ENCODE assay signal across 25 mouse cellular contexts in genomic region chr2:5319138-5319537, GRCm38 (mm10).
"Had no signal": no experiment of that assay in that cellular context is flagged by ENCODE, and none has a peak within 500 bp of the region (broad histone marks: within the 10 kb centered on the region; RNA-seq: fewer than 3 reads in every experiment).

No protein-coding gene starts in this region.

- H3K36me3 ChIP-seq: heart, embryonic 13.5 days; heart, embryonic 15.5 days; hindbrain, embryonic 13.5 days; hindbrain, embryonic 15.5 days; intestine, embryonic 15.5 days; limb, embryonic 13.5 days; limb, embryonic 15.5 days; liver, embryonic 12.5 days had no signal

- H3K4me2 ChIP-seq: heart, embryonic 11.5 days; heart, embryonic 13.5 days; heart, embryonic 15.5 days; hindbrain, embryonic 13.5 days; hindbrain, embryonic 15.5 days; intestine, embryonic 15.5 days; limb, embryonic 13.5 days; limb, embryonic 15.5 days; liver, embryonic 12.5 days had no signal

- H3K27me3 ChIP-seq: heart, embryonic 13.5 days; heart, embryonic 15.5 days; hindbrain, embryonic 15.5 days; intestine, embryonic 15.5 days; limb, embryonic 13.5 days; limb, embryonic 15.5 days; liver, embryonic 12.5 days had no signal

- DNase-seq: gastrocnemius, postnatal 14 days; gastrocnemius, postnatal 36 days; heart, adult 18-20 months; heart, postnatal 14 days; heart, postnatal 36 days; kidney, adult 18-20 months; kidney, adult 8-10 months; kidney, postnatal 10 days; kidney, postnatal 25 days; layer of hippocampus, adult 9-11 months; layer of hippocampus, postnatal 36 days; left cerebral cortex, postnatal 4 days had no signal

- H3K9ac ChIP-seq: heart, embryonic 13.5 days; heart, embryonic 15.5 days; hindbrain, embryonic 13.5 days; hindbrain, embryonic 15.5 days; intestine, embryonic 15.5 days; limb, embryonic 13.5 days; limb, embryonic 15.5 days; liver, embryonic 12.5 days; liver, embryonic 14.5 days had no signal

- H3K4me3 ChIP-seq: heart, embryonic 13.5 days; heart, embryonic 15.5 days; hindbrain, embryonic 13.5 days; hindbrain, embryonic 15.5 days; intestine, embryonic 15.5 days; limb, embryonic 13.5 days; limb, embryonic 15.5 days; liver, embryonic 12.5 days had no signal

- H3K27ac ChIP-seq: heart, embryonic 13.5 days; heart, embryonic 15.5 days; hindbrain, embryonic 13.5 days; hindbrain, embryonic 15.5 days; hindbrain, postnatal 0 days; intestine, embryonic 15.5 days; limb, embryonic 13.5 days; limb, embryonic 15.5 days; liver, embryonic 12.5 days; liver, embryonic 14.5 days had no signal

- H3K9me3 ChIP-seq: heart, embryonic 13.5 days; heart, embryonic 15.5 days; hindbrain, embryonic 13.5 days; hindbrain, embryonic 15.5 days; intestine, embryonic 15.5 days; limb, embryonic 13.5 days; limb, embryonic 15.5 days had no signal

- H3K4me1 ChIP-seq: heart, embryonic 15.5 days had no signal

- ATAC-seq: hindbrain, postnatal 0 days; inflammation-experienced regulatory T-cells, adult 6 months; intestine, embryonic 15.5 days; intestine, postnatal 0 days; liver, embryonic 12.5 days had no signal
